Mouse (Mus musculus): ENCODE data around the gene Wdr35.

- TF ChIP-seq CTCF (IDR thresholded peaks at IDR 0.05): no peak
- peak; percentile 82 for TF ChIP-seq POLR2A (IDR thresholded peaks at IDR 0.05; ENCODE audit: insufficient read depth, low read depth, low read length)
These were observed at the start of gene Wdr35 for GRCm38 (mm10) chr12:8973820-8974465.
